Mouse (Mus musculus): ENCODE measurements around the gene Dact3. TPM values are rescaled to one million over a fixed set of nuclear protein-coding genes. Genes with fewer than 3 reads are reported as not detected.

Dact3 gene
- polyA plus RNA-seq, 1 experiment from 2014 or later, result 0.18 TPM

Other genes with a start within 250 kb of the Dact3 start
- gene Ceacam15, start 199.6 kb upstream of the Dact3 start, polyA plus RNA-seq (2015; fragmentation: Nextera tagmentation; extraction: Ambion mirVana), result 0.86 and 1.3 TPM in 2 replicates
- 0.23 and 0.44 TPM in 2 replicates for gene Ceacam9, start 153.4 kb upstream of the Dact3 start, polyA plus RNA-seq (2015; fragmentation: Nextera tagmentation; extraction: Ambion mirVana)
- gene Ap2s1, start 136.9 kb upstream of the Dact3 start, polyA plus RNA-seq (2015; fragmentation: Nextera tagmentation; extraction: Ambion mirVana), result 326 and 329 TPM in 2 replicates
- 77.9 and 80.3 TPM in 2 replicates for gene Slc1a5, start 94.0 kb upstream of the Dact3 start, polyA plus RNA-seq (2015; fragmentation: Nextera tagmentation; extraction: Ambion mirVana)
- gene Strn4, start 59.4 kb upstream of the Dact3 start, polyA plus RNA-seq (2015; fragmentation: Nextera tagmentation; extraction: Ambion mirVana), result 57.1 and 60.9 TPM in 2 replicates
- gene Fkrp, start 58.6 kb upstream of the Dact3 start, polyA plus RNA-seq (2015; fragmentation: Nextera tagmentation; extraction: Ambion mirVana), result 17.1 and 18.8 TPM in 2 replicates
- gene Prkd2, start 32.4 kb upstream of the Dact3 start, polyA plus RNA-seq (2015; fragmentation: Nextera tagmentation; extraction: Ambion mirVana), result 70.6 and 80.0 TPM in 2 replicates
- 0.44 and 0.85 TPM in 2 replicates for gene Gng8, start 16.5 kb downstream of the Dact3 start, polyA plus RNA-seq (2015; fragmentation: Nextera tagmentation; extraction: Ambion mirVana)
- gene Ptgir, start 31.2 kb downstream of the Dact3 start, polyA plus RNA-seq (2015; fragmentation: Nextera tagmentation; extraction: Ambion mirVana), result 1.9 and 2.6 TPM in 2 replicates
- 201 and 212 TPM in 2 replicates for gene Calm3, start 48.8 kb downstream of the Dact3 start, polyA plus RNA-seq (2015; fragmentation: Nextera tagmentation; extraction: Ambion mirVana)
- gene Pnmal2, start 69.4 kb downstream of the Dact3 start, polyA plus RNA-seq (2015; fragmentation: Nextera tagmentation; extraction: Ambion mirVana), result 5.1 and 6.4 TPM in 2 replicates
- 0.04 TPM in 2 replicates for gene Pnmal1, start 84.4 kb downstream of the Dact3 start, polyA plus RNA-seq (2015; fragmentation: Nextera tagmentation; extraction: Ambion mirVana)
- gene Gm42372, start 107.8 kb downstream of the Dact3 start, polyA plus RNA-seq (2015; fragmentation: Nextera tagmentation; extraction: Ambion mirVana), result 0.33 and 0.49 TPM in 2 replicates
- gene Ccdc8, start 117.4 kb downstream of the Dact3 start, polyA plus RNA-seq (2015; fragmentation: Nextera tagmentation; extraction: Ambion mirVana), result 3.7 and 4.7 TPM in 2 replicates
- 120 TPM in 2 replicates for gene Ppp5c, start 152.6 kb downstream of the Dact3 start, polyA plus RNA-seq (2015; fragmentation: Nextera tagmentation; extraction: Ambion mirVana)
- gene Hif3a, start 187.1 kb downstream of the Dact3 start, polyA plus RNA-seq (2015; fragmentation: Nextera tagmentation; extraction: Ambion mirVana), result 1.5 and 2.4 TPM in 2 replicates
- 0.05 and 0.08 TPM in 2 replicates for gene Psg16, start 198.7 kb downstream of the Dact3 start, polyA plus RNA-seq (2015; fragmentation: Nextera tagmentation; extraction: Ambion mirVana)